Mouse (Mus musculus): Measurements from ENCODE around the gene Brcc3.
A peak's percentile ranks its signal among the peaks of the same experiment; 100 is the strongest.

The Brcc3 gene

GRCm38 (mm10) chrX:75415936-75416785 lies at the start of gene Brcc3, which contains the start of the genes Cmc4 and Mtcp1:
TSS of gene Brcc3 (plus strand) at chrX:75416628.
TSS of gene Cmc4 (minus strand) at chrX:75416584.
TSS of gene Mtcp1 (minus strand) at chrX:75416588.
- peak; percentile 88 for DNase-seq (ENCODE audit: low spot score)

- DNase-seq (ENCODE audit: low spot score): peak; percentile 24
Observed at GRCm38 (mm10) chrX:75370197-75370596, 46.2 kb upstream of the Brcc3 start.

- DNase-seq (ENCODE audit: low spot score): no peak
Observed at GRCm38 (mm10) chrX:75372666-75373425, 43.6 kb upstream of the Brcc3 start.

GRCm38 (mm10) chrX:75376815-75377214 lies 39.6 kb upstream of the Brcc3 start:
- DNase-seq (ENCODE audit: low spot score): no peak

DNA sequence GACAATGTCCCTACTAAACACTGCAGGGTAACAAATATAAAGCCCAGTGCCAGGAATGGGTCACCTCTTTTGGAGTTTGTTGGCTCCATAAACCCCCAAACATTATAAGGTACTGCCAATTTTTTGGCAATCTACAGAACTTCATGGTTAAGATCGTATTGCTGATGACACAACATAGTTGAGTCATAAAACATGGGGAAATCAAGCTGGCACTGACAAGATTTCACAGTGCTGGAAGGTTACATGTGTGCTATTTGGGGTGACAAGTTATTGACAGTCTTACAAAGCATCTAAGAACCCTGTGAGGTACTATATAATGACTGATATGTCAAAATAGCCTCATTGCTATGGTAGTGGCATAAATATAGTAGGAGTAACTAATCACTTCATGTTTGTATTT lies 35.3 kb upstream of the Brcc3 start:
- DNase-seq (ENCODE audit: low spot score): no peak

DNA sequence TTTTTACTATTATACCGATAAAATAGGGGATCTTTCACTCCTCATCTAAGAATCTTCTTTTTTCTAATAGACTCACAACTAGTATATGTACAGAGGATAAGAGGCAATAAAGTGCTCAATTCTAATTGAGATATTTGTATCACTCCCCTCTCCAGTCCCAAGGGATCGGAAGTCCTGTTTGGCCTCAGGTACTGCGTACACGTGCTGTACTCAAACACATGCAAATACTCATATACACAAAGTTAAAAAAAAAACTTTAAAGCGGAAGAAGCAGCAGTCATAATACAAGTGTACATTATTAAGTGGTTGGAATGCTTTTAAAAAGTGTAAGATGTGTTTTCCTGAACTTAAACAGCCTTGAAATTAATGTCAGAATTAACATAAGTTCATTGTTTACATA lies 34.7 kb upstream of the Brcc3 start:
- no peak for DNase-seq (ENCODE audit: low spot score)

GRCm38 (mm10) chrX:75382195-75382771 lies 34.1 kb upstream of the Brcc3 start, which contains the start of the genes Fundc2 and F8:
TSS of gene Fundc2 (plus strand) at chrX:75382399.
TSS of gene F8 (minus strand) at chrX:75382615.
- DNase-seq (ENCODE audit: low spot score): peak; percentile 81

- no peak for DNase-seq (ENCODE audit: low spot score)
Observed at GRCm38 (mm10) chrX:75399471-75399870, 17.0 kb upstream of the Brcc3 start.

DNA sequence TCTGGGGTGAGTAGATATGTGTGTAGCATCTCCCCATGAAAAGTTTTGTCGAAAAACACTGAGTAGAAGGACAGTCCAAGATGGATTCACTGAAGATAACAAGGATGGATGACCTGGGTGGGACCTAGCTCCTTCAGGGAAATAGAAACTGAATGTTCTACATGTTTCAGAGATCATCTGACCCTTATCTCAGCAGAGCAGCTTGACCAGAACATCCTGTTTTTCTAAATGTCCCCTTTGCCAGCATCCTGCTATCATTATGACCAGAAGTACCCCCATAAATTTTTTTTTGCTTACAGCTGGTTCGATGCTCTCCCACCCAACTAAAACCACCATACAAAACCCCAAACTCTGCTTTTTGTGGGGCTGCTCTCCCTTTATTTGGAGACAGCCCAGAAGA lies 13.8 kb upstream of the Brcc3 start:
- DNase-seq (ENCODE audit: low spot score): no peak

- no peak for DNase-seq (ENCODE audit: low spot score)
Observed at GRCm38 (mm10) chrX:75403350-75403749, 13.1 kb upstream of the Brcc3 start.

- no peak for DNase-seq (ENCODE audit: low spot score)
Observed at GRCm38 (mm10) chrX:75409711-75410110, 6.7 kb upstream of the Brcc3 start.

- DNase-seq (ENCODE audit: low spot score): no peak
Observed at GRCm38 (mm10) chrX:75454597-75454996, 38.2 kb downstream of the Brcc3 start.

DNA sequence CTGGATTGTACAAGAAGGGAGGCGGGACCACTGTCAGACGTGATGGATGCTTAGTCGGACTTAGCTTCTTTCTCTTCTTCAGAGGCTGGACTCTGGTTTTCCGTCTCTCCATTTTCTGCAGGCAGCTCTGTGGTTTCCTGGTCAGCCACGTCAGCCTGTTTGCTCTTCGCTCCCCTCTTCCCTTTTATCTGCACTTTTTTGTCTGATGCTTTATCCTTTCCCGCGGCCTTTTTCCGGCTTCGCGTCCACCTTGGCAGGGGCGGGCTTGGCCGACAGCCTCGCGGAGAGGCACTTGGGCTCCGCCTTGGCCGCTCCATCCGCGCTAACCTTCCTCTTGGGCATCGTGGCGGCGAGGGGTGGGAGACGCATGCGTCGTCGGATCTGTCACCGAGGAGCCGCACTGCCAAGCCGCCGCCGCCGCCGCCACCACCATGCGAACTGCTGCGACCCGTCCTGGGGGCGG lies 58.8 kb downstream of the Brcc3 start:
- DNase-seq (ENCODE audit: low spot score): peak; percentile 55

- DNase-seq (ENCODE audit: low spot score): peak; percentile 26
Observed at GRCm38 (mm10) chrX:75489886-75490285, 73.5 kb downstream of the Brcc3 start.

Measured in testis, postnatal 14 days (tissue).